Mouse (Mus musculus) ovary, postnatal 36 days (tissue): ENCODE measurements at regions not wholly inside any gene's neighbourhood (a gene's known extent, or its start where the extent isn't known, plus 50 kb on each side); places are given as distances from the start of the nearest gene placed in this dataset.

Experiments
- DNase-seq: peaks from one replicate; pipeline ENCODE4 v3.0.0; 2022; ENCODE audit warnings: low spot score, mixed read lengths

GRCm38 (mm10) chr6:148539207-148539960, 95.2 kb upstream of the Tmtc1 start:
- no peak for DNase-seq

- no peak for DNase-seq
These were observed 90.2 kb upstream of the Tmtc1 start for GRCm38 (mm10) chr6:148534364-148534763.

- no peak for DNase-seq
These were observed 86.9 kb upstream of the Tmtc1 start for GRCm38 (mm10) chr6:148531068-148531467.

- no peak for DNase-seq
These were observed 84.4 kb upstream of the Tmtc1 start for GRCm38 (mm10) chr6:148528611-148529010.

- DNase-seq = no peak
These were observed 78.7 kb upstream of the Tmtc1 start for GRCm38 (mm10) chr6:148522893-148523292.

GRCm38 (mm10) chr6:148517536-148518245, 73.5 kb upstream of the Tmtc1 start:
- no peak for DNase-seq

GRCm38 (mm10) chr6:148516654-148517053, 72.5 kb upstream of the Tmtc1 start:
- DNase-seq = no peak

- no peak for DNase-seq
These were observed 70.9 kb upstream of the Tmtc1 start for GRCm38 (mm10) chr6:148515105-148515504.

- DNase-seq = no peak
These were observed 70.5 kb upstream of the Tmtc1 start for GRCm38 (mm10) chr6:148514645-148515044.

GRCm38 (mm10) chr6:148514124-148514523, 69.9 kb upstream of the Tmtc1 start:
- no peak for DNase-seq

- no peak for DNase-seq
These were observed 68.9 kb upstream of the Tmtc1 start for GRCm38 (mm10) chr6:148513134-148513533.

- DNase-seq = no peak
These were observed 61.1 kb upstream of the Tmtc1 start for GRCm38 (mm10) chr6:148505325-148505724.

GRCm38 (mm10) chr6:148500251-148501179, 56.3 kb upstream of the Tmtc1 start:
- peak; percentile 23 for DNase-seq
